Mouse (Mus musculus) cerebellum, adult (tissue): Measurements from ENCODE around the gene Sipa1l1.

Source experiments
- ATAC-seq: cut with Nextera tagmentation; 2 replicates; pipeline ENCODE4 v1.9.2; 2017; ENCODE audit warnings: mild to moderate bottlenecking, moderate library complexity, mixed read lengths; ENCODE audit not compliant: insufficient number of reproducible peaks, low FRiP score, low TSS enrichment

Sipa1l1 gene

DNA sequence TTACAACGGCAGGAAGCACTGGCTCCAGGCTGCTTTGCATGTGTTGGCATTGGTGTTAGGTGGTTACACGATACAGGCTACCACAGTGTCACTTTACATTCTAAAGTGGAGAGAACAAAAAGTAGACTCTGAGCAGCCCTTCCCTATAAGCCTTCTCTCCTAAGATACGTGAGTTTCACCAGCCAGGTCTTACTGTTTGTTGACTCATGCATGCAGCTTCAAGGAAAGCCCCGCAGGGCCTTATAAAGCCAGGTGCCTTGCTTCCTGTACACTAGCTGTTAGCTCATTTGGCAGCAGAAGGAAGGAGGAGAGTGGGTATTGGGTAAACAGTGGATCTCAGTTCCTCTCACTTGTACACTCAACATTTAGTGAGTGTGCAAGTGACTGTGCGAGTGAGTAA lies 115.5 kb downstream of the Sipa1l1 start:
- ATAC-seq, result no peak

DNA sequence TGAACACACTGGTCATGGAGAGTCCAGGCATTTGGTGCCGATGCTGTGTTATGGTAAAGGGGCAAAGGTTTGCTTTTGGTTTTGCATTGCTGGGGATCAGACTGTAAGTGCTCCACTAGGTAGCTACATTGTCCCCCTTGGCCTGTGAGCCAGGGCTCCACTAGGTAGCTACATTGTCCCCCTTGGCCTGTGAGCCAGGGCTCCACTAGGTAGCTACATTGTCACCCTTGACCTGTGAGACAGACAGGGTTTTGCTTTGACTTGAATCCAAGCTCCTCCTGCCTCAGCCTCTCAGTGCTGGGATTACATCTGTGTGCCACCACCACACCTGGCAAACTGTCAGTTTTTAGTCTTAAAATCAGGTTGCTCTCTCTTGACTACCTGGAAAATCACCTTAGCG lies 115.9 kb downstream of the Sipa1l1 start:
- no peak for ATAC-seq

DNA sequence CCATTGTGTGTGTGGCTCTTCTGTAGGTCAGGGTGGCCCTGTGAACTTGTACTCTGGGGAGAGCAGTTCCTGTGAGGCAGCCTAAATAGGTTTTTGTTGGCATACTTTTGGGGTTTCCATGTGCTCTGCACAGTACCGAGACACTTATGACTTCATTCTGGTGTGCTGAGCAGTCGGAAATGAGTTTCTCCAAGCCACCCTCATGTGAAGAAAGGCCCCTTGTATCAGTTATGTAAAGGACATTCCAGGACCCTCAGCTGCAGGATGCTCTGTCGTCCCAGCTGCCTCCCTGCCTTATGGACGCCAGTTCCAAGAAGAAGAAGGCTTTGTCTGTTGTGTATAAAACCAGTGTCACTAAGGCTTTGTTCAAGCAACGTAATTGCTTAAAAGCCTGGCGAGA lies 116.9 kb downstream of the Sipa1l1 start:
- no peak for ATAC-seq

DNA sequence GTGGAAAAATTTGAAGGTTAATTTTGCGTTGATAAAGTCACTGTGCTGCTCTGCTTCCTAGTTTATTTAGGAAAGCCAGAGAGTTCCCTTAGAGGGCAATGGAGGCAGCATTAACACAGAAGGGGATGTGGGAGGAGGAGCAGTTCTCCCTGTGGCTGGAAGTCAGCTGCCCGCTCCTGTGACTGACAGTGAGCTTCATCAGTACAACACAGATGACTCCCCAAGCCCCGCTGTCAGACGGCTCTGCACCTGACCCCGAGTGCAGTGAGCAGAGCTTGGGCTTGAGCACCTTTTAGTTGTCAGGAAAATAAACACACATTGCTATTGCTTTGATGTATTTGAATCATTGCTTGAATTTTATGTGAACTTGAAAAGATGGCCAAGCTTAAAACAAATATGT lies 117.7 kb downstream of the Sipa1l1 start:
- no peak for ATAC-seq

DNA sequence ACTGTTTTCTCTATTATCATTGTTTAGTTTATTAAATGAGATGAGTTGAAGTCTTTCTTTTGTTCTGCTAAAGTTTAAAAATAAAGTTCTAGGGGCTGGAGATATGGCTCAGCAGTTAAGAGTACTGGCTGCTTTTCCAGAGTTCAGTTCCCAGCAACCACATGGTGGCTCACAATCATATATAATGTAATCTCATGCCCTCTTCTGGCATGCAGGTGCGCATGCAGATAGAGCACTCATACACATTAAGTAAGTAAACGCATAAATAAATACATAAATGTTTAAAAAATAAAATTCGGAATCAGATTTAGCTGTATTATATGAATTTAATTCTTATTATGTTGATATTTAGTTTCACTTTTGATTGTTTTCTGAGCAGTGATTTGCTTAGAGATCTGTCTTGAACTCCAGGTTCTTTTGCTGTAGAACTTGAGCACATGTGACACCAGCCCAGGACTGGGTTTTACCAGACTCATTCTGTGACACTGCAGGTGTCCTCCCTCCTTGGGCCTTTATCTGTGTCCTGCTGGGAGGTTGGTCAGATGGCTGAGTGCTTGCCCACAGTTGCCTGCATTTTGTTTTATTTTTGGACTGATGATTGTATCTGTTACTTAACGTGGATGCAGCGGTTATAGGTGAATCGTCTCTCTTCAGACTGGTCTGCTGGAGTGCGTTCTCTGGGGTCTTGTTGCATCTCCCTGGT lies 124.6 kb downstream of the Sipa1l1 start:
- no peak for ATAC-seq

DNA sequence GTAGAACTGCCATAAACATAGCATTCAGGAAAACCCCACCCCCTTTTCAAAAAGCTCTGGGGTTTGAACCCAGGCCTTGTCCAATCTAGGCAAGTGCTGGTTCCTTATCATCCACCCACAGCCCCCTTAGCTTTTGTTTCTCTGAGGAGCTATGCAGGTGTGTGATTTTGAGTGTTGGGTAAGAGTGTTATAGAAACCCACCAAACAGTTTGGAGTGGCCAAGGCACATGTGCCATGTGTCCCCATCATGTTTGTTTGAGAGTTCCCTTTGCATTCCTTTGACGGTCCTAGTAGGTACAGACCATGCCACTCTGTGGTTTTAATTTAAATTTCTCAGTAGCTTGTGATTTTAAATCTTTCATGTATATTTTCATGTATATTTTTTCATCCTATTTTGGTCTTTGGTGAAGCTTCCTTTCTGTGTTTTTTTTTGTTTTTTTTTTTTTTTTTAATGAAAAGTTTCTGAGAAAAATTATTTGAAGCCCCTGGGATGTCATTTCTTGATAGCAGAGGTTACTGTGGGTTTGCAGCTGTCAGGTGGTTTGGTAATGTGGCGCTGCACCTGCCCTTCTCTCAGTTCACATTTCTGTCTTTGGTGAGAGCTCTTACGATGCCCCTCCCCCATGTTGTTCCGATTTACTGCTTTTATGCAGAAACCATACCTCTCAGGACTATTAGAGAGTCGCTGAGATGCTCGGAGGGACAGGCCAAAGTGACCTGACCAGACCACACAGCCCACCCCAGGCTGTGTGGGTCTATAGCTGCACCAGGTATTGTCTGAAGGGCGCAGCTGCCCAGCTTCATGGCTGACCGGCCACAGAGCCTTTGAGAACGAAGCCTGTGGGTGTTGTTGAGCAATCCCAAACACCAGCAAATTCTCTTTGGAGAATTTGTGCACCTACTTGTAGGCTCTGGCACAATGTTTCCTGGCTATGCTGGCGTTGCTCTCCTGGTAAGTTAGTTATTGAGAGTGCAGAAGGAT lies 126.1 kb downstream of the Sipa1l1 start:
- no peak for ATAC-seq

DNA sequence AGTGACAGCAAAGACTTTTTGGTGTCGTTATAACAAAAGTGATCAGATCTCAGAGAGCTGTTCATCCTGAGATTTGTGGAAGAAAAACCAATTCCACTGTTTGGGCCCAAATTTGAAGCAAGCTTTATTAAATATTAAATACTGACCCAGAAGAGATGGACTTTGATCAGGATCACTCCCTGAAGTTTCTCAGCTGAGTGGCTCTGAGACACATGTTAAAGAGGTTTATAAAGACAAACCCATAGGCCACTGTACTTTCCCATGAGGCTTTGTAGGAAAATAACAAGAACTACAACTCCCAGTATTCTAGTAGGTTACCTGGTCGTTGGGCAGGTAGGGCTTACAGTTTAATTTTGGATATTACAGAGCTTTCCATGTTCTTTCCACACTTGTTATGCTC lies 127.2 kb downstream of the Sipa1l1 start:
- no peak for ATAC-seq

DNA sequence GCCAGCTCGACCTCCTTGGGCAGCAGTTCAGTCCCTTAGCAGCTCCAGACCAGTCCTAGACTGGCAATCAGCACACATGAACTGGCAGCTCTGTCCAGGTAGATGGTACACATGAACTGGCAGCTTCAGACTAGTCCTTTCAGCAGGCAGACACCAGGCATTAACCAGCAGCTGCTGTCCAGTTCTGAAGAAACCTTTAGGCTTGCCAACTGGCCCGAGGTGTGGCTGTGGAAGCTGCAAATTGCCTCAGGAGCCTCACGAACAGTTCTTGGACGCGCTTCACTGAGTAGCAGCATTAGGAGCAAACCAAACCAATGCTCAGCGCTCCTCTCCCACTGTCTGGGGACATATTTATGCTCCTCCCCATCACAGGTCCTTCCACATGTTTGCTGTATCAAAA lies 128.1 kb downstream of the Sipa1l1 start:
- ATAC-seq, result no peak

DNA sequence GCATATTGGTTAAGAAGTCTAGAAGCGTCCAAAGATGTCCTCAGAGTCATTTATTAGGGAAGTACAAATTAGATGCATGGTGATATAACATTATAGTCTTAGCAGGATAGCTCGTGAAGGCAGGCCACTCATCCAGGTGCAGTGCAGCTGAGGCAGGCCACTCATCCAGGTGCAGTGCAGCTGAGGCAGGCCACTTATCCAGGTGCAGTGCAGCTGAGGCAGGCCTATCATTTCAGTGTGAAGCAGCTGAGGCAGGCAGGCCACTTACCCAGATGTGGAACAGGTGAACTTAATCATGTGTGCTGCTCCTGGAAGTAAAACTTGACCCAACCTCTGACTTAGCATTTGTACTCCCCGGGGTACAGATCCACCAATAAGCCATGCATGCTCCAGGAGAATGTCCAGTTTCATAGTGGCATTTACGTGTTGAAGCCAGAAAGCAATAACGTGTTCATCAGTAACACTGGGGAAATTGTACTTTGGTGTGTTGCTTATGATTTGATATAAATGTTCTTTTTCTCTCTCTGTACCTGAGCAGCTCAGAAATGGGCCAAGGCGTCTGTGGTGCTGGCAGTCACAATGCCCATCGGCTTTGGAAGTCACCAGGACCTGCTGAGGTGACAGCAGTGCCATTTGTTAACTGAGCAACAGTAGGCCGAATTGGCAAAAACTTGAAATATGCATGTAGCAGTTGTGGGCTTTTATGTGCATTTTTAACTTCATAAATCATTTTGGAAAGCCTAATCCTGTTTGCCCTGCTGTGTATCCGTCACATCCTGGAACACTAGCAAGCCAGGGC lies 129.7 kb downstream of the Sipa1l1 start:
- ATAC-seq, result peak; percentile 86

DNA sequence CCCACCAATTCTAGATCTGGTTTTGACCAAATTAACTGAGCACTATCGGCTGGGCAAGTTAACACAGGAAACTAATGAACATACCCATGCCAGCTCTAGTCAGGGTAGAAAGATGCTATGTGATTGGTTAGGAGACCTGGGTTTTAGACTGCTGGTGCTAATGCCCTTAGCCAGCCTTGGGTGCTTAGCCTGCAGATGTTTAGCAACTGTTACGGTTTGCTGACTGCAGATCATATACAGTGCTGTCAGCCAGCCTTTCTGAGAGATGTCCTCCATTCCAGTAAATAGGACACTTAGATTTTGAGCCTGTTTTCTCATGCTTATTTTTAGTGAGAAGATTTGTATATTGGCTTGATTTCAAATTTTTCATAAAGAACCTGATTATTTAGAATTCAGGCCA lies 135.0 kb downstream of the Sipa1l1 start:
- no peak for ATAC-seq

DNA sequence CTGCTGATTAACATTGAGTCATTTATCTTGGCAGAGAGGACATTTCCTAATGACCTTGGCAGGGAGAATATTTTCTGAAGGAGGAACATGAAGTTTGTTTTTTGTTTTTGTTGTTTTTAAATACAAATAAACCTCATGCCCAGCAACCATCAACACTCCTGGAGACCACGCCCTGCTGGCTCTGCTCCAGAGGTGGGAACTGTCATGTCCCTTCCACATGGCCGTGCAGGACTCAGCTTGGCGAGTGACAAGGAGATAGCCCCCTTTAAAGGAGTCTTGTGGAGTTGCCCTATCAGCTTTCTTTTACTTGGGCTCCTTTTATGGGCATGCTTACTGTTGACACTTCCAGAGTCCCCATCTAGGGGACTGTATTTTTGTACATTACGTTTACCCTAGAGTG lies 136.9 kb downstream of the Sipa1l1 start:
- ATAC-seq, result no peak

DNA sequence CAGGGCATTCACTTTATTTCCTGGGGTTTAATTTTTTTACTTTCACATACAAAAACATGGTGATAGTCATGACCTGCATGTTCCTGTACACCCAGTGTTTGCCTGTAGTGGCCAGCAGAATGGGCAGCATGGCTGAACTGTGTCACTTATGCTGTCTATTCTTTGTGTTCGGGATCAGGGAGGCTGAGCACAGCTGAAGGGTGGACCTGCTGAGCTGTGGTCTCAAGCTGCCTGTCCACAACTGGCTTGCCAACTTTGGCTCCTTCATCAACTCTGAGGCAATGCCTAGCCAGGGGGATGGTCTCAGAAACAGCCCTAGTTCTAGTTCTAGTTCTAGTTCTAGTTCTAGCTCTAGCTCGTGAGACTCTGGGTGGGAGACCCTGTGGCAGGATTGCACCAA lies 142.5 kb downstream of the Sipa1l1 start:
- ATAC-seq, result no peak

DNA sequence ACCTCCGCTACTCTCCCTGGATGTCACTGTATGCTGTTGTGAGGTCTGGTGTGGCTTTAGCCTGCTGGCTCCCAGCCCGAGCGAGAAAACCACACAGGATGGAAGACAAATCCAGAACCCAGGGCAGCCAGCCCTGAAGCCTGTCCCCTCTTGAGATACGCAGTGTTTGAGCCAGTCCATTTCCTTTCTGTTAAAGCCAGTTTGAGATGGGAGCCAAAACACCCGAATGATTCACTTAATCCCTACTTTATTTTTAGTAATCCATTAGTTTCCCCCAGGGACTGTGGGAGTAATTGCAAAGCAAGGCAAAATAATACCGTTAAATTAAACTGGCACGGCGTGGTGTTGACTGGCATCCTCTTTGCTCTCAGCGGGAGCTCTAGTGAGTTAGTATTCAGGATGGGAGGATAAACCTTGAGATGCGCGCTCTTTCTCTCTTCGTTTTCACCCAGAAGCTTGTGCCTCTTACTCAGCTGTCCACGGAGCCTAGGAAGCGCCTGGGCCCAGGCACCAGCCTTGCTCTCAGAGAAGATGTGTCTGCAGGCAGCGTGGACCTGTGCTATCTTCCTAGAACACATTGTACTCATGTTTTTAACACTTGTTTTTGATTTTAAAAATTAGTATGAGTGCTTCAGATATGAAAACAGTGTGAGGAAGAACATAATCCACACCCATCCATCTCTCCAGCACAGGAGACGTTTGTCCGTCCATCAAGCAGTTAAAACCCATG lies 143.1 kb downstream of the Sipa1l1 start:
- ATAC-seq, result peak; percentile 86

DNA sequence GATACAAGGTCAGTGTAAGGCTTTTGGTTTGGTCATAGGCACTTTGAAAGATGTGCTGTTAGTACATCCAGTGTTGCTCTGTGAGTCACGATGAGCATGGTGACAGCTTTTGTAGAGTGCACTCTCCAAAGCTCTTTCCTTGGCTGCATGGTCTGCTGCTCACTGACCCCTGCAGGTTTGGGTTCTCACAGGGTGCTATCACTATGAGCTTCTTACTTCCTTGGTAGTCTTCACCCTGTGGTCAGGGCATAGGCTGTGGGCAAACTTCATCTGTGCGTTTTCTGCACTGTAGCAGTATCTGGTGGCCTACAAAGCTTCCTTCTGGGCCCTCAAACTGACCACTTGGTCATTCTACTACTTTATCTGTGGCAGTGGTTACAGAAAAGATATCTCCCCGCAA lies 144.0 kb downstream of the Sipa1l1 start:
- ATAC-seq, result no peak

DNA sequence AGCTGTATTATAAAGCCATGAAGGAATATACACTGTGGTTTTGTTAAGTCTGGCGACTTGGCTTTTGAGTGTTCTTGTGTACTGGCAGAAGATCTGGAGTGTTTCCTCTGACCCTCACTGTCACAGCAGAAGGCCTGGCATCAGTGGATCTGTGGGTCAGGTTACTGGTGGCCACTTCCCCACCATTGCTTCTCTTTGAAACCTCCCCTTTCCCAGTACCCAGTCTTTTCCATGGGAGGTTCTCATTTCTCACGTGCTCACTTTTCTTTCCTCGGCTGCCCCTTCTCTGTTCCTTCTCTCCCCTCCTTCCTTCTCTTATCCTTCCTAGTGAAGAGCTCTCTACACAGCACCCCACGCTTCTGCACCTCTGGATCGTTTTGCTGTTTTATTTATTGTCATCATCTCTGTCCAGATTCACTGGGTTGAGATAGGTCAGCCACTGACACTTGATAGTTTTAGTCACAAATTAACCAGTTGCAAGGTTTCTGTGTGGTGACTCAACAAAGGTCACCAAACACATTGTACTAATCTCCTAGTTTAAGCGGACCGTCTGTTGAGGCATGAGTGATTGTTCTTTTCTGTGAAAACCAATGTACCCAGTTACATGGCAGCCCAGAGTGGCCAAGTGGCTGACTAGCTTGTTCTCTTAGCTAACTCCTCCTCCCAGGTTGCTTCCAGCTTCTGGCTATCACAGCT lies 150.5 kb downstream of the Sipa1l1 start:
- ATAC-seq, result no peak

DNA sequence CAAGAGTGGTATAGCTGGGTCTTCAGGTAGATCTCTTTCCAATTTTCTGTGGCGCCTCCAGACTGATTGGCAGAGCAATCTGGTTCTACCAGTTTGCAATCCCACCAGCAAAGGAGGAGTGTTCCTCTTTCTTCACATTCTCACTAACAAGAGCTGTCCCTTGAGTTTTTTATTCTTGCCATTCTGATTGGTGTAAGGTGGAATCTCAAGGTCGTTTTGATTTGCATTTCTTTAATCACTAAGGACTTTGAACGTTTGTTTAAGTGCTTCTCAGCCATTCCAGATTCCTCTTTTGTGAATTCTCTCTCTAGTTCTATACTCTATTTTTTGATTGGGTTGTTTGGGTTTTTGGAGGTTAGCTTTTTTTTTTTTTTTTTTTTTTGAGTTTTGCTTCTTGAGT lies 151.1 kb downstream of the Sipa1l1 start:
- no peak for ATAC-seq

DNA sequence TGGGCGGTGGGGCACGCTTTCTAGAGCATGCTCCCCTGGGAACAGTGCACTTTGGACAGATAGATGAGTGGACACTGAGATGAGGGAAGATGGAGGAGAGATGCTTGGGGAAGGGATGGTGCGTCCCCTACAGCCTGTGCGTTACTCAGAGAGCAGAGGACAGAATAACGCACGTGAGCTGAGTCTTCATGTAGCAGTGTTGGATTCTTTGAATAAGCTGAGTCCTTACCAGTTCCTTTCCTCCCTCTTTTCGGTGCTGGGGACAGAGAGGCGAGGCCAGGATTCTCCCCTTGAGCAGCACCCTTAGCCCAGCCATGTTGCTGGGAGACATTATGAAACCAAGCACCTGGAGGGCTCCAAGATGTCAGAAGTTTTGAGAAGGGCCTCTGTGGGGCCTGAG lies 152.3 kb downstream of the Sipa1l1 start:
- no peak for ATAC-seq

DNA sequence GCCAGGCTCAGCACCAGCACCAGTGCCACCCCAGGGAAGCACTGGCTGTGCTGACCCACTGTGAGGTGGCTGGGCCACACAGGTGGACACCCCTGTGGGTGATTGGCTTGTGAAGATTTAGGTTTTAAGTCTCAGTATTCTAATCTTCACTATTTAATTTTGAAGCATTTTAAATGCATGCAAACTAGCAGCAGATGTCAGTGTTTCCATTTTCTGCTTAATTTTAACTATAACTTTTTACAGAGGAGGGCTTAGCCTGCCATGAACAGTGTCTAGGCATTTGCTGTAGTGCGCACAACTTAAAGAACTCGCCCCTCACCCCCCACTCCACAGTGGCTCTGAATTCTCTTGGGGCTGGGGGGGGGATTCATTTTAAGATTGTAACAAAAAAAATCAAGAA lies 152.7 kb downstream of the Sipa1l1 start:
- no peak for ATAC-seq

DNA sequence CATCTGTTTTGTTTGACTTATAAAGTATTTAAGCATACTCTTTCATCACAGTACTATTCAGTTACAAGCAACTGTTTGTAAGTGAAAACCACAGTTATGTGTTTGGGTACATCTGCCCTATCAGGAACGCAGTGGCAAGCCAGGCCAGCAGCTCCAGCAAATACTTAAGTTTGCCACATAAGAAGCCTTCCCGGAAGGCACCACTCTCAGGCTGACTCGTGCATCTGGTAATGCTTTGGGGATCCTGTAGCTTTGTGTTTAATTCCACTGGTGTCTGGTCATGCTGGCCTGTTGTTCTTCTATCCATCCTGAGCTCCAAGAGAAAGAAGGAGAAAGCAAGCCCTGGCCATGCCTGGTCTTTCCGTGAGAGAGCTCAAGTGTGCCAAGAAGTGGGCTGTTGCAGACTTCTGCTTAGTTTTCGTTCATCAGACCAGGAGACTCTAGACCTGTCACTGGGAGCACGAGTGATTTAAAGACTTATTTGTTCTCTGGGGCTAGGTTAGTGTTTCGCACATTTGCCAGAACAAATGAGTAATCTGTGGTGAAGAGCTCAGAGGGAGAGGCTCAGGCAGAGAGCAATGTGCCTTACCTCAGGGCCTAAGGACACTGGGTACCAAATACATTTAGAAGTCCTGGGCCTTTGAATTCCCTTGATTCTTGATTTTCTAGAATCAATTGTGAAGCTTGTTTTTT lies 153.8 kb downstream of the Sipa1l1 start:
- no peak for ATAC-seq
